Mouse (Mus musculus) megakaryocyte, embryonic 14.5 days (primary cell): Measurements from ENCODE around the gene Ddx49.

ENCODE experiments used
- FLI1 ChIP-seq: IDR thresholded peaks from 2 replicates; pipeline ENCODE4 v1.6.1; 2012; ENCODE audit warnings: low read length, inconsistent platforms, mixed read lengths
- GATA1 ChIP-seq: IDR thresholded peaks from 3 replicates; pipeline ENCODE4 v1.6.1; 2012; ENCODE audit warnings: mixed read lengths, low read length, inconsistent platforms, borderline replicate concordance

DNA sequence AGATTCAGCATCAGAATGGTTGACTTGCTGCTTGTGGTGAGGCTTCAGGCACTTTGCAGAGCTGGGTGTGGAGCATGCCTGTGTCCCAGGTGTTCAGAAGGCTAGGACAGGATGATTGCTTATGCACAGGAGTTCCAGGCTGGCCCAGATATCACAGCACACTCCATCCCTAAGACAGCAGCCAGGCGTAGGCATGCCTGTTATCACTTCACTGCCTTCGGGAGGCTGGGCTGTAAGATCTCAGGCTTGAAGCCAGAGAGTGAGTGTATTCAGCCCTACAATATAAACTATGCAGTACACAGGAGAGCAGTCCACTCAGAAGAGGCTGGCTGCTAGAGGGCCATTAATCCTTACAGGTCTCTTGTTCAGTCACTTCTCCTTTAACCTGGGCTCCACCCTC, 43.2 kb downstream of the Ddx49 start:
- TF ChIP-seq GATA1 (no peak), FLI1 (no peak)
